Mouse (Mus musculus): ENCODE data around the gene Mydgf.

DNA sequence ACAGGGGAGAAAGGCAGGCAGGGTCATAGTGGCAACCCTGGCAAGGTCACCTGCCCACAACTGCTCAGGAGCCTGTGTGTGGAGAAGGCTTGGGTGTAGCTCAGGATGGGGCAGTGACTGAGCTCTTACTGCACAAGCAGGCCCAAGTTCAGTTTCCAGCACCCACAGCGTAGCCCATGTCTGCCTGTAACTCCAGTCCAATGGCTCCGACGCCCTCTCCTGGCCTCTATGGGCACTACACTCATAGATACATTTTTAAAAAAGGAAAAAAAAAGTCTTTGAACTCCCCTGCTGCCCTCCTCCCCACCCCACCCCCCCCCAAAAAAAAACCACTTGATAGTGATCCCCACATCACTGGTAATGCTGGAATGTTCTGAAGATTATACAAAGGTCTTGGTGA lies 17.9 kb upstream of the Mydgf start:
- TF ChIP-seq CTCF (IDR thresholded peaks at IDR 0.05; ENCODE audit: borderline replicate concordance, insufficient read depth, low read length) (0 out of 2 replicates have a peak, but pooled peaks have one; percentile 17), POLR2A (IDR thresholded peaks at IDR 0.05; ENCODE audit: low read depth, low read length) (no peak)

Measured in embryonic fibroblast, embryonic 13.5 days (primary cell).